Mouse (Mus musculus) gastrocnemius, postnatal 10 days (tissue): ENCODE measurements at regions not wholly inside any gene's neighbourhood (a gene's known extent, or its start where the extent isn't known, plus 50 kb on each side); places are given as distances from the start of the nearest gene placed in this dataset.

Experiments used
- DNase-seq: peaks from one replicate; pipeline ENCODE4 v3.0.0; 2021; ENCODE audit warnings: mixed read lengths

DNA sequence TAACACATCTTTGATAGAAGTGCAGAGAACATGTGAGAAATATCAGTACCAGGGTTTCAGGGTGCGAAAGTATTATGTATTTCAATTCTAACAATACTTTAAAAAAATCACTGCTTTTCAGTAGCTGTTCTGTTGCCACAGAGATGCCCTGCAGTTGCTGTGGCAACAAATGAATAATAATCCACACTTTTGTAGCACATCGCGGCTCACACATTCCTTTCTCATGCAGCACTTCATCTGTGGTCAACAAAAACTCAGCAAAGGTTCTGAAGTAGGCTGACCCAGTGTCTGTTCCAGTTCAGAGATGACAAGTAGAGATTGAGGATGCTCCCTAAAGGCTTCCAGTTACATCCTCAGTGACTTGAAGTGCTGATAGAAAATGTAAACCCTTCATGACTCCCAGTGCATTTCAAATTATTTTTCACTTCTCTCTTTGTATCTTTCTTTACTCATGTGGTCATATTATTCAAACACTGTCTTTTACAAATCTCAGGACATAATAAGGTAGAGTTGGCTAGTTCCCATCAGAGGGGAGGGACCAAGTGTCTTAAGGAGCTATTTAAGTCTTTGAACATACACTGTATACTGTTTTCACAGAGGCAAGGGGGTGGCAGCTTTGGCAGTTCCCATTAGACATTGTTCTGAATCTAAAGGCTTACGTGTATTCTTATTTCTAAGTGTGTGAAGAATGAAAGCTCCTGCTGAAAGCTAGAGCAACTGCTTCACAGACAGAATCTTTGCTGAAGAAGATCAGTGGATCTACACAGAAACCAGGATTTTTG is 460.6 kb upstream of the Slit2 start:
- no peak for DNase-seq

DNA sequence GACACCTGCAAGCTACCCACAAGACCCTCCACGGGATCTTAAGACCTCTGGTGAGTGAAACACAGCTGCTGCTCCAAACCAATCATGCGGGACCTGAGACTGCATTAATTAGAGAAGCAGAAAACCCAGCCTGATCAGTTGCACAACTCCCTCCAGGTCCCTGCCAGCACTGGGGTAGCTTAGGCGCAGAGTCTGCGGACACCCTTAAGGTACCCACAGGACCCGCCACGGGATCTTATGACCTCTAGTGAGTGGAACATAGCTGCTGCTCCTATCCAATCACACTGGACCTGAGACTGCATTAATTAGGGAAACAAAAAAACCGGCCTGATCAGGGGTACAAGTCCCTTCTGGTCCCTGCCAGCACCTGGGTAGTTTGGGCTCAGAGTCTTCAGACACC is 454.3 kb upstream of the Slit2 start:
- no peak for DNase-seq

DNA sequence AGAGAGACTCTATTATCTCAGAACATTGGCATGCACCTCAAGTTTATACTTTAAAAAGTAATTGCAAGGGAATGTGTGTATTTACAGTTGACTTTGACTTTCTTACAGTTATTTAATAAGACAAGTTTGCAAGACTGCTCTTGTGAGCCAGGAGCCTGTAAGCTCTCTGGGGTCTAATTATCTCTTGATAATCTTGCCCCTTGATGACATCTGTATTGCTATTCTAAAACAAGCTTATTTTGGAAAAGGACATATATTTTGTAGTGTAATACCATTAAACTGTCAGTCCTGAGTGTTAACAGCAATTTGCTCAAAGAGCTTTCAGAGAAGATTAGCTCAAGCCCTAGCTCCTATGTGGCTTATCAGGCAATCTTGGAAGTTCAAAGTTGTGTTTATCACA is 445.4 kb upstream of the Slit2 start:
- no peak for DNase-seq

DNA sequence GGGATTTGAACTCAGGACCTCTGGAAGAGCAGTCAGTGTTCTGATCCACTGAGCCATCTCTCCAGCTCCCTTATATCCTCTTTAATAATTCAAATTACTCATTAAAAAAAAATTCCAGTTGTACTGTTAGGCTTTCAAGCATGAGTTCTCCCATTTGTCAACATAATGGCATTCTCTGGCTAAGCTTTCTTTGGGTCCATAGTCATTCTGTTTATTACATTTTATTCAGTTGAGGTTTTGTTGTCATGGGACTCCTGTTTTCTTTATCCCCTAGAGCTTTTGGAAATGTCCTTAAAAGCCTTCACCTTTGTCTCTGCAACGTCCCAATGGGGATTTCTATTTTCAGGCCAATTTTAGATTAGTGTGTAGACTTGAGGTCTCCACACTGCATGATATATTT is 440.7 kb upstream of the Slit2 start:
- no peak for DNase-seq

DNA sequence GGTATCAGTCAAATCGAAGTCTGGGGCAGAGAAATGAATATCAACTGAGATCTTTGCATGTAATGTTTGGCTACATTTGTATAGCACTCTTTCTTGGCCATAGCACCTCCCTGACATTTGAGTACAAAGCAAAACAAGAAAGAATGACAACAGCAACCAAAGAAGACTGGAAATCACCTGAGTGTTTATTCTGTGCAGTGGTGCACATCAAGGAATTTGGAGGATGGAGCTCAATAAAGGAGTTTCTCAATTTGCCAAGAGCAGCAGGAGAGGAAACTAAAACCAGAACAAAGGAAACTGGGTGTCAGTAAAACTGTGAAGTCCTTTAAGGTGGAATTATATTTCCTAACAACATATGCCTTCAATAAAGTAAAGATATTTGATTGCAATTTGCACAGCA is 426.2 kb upstream of the Slit2 start:
- DNase-seq, result no peak

DNA sequence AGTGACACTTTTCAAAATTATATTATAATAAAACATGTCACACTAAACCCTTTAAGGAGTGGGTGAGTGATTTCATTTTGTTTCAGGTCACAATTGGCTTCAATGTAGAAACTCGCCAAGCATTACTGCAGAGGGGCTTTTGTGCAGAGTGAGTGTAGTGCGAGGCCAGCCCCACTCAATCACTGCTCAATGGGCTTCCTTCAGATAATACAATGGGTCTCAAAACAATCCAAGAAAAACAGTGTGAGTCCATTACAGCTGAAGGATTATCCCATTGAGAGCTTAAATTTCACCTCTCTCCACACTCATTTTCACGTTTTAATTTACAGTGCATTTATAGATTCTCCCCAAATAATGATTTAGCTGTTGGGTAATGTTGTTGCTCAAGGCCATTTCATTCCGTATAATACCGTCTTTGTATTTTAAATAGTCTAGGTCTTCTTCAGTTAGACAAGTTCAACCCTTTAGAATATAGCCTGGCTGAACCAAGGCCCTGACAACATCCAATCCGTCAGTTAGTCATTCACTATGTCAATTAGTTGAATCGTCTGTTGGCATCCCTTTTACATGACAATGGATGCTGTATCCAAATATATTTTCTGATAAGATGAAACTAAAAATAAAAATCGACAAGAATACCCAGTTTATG is 425.7 kb upstream of the Slit2 start:
- DNase-seq, result no peak
